Mouse (Mus musculus) frontal cortex, postnatal 25 days (tissue): Measurements from ENCODE around the gene Wfdc1.

Source experiments
- DNase-seq, 2 experiments: peaks; one replicate each; pipeline ENCODE4 v3.0.0; 2022; ENCODE audit warnings: low spot score in 2 of 2

Gene Wfdc1

DNA sequence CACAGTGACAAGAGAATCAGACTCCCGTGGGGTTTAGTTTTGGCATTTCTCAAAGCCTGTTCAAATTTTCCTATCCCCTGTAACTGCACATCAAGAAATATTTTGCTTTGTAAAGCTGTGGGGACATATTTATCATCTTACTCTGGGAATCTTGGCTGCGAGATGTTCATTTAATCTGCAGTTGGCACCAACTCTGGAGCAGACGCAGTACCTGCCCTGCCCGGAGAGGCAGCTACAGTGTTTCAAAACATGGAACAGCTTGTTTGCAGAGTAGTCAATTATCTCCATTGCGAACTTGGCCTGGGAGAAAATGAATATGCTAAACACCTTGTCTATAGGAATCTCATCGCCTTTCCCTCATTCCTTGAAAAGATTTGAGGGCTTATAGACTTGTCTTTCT lies 27.9 kb upstream of the Wfdc1 start:
- DNase-seq: no peak

DNA sequence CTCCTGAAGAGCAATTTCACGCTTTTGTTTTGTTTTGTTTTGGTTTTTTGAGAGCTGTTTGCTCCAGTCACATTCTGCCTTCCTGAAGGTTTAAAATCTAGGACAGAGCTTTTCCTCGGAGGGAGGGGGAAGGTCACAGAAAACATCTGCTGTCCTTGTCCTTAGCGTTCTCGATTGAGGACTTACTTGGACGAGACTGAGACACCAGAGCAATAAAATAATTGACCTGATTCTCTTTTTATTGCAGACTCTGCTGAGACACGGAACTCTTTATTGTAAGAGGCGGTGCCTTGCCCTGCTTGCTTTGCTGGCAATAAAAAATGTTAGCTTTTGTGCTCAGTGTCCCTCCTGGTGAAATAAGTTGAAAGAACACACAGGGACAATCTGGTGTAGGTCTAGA lies 26.4 kb upstream of the Wfdc1 start:
- DNase-seq: no peak

DNA sequence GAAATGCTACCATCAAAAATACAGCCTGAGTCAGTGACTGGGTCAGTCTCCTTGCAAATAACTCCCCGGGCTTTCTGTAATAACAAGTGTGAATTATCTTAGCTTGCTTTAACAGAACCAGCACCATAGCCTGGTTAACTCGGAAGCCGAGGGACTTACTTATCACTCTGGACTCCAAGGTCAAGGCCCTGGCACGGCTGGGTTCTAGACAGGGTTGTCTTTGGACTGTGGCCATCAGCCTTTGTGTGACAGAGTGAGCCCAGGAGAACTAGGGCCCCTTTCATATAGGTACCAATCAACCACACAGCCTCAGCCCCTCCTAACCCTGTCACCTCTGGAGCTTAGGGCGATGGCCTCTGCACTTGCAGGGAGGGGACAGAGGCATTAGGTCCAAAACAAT lies 25.1 kb upstream of the Wfdc1 start:
- DNase-seq: no peak

DNA sequence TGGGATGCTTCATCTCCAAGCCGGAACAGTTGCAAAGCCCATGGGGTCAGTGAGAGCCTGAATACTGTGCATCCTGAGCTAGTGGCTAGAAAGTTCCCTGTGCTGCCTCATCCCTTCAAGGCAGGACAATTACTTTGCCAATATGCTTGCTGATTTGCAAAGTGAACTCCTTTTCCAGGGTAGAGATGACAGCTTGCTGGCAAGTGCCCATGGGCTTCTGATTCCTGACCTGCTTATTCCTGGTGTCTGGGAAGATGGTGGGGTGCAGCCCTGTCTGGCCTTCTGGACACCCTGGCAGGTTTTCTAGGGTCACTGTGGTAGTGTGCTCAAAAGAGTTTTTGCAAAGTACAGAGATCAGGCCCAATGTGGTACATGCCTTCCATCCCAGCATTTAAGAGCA lies 23.2 kb upstream of the Wfdc1 start:
- DNase-seq: no peak

DNA sequence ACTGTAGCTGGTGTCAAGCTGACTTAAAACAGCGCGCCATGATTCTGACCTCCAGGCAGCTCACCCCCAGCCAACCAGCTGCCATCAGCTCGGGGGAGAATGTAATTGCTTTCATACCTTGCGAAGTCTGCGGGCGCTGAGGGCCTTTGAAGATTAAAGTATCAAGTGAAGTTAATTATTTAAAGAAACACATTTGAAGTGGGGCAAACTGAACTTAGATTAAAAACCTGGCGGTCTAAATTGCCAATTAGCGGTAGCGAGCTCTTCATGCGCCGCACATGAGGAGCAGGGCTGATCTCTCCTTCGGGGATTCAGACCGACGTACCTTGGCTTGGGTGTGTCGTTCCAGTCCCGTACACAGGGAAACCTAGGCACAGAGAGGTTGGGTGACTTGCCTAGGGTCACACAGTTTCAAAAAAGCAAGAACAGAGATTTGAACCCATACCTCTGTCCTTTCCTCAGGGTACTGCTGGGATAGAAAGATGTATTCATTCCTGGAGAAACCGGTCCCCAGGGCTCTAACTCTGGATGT lies 21.7 kb upstream of the Wfdc1 start:
- no peak for DNase-seq

DNA sequence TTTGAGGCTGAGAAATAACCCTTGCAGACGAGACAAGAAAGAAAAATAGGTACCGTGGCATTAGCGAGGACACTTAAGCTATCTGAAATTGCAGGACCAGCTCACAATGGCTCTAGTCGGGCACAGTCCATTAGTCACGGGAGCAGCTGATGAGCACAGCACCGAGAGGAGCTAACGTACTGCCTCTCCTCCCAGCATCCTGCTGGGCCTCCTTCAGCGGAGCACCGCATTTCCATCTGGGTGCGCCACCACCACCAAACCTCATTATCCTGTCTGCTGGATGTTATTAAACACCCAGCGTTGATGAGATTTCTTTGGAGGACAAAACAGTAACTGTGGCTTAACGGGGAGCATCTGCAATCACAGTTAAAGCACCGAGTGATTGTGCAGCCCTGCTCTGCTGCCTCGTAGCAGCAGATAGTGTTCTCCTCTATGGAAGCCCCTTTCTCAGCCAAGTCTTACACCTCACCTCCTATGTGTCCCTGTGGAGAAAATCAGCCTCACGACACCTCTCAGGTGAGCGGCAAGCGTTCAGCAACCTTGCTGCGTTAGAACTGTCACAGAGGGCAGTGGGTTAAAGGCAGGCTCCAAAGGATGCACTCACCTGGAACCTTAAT lies 21.1 kb upstream of the Wfdc1 start:
- no peak for DNase-seq

DNA sequence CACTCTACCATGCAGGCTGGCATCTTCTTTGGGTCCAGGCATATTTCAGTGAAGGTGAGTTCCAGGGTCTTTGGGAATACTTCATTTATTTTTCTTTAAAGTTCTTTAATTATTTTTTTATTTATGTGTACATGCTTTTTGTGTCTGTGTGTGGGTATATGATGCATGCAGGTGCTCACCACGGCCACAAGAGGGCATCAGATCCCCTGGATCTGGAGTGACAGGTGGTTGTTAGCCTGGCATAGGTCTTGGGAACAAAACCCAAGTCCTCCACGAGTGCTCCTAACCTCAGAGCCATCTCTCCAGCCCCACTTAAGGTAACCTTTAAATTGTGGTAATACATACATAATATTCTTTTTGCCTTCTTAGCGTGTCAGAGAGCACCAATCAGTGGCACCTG lies 20.0 kb upstream of the Wfdc1 start:
- DNase-seq: no peak

DNA sequence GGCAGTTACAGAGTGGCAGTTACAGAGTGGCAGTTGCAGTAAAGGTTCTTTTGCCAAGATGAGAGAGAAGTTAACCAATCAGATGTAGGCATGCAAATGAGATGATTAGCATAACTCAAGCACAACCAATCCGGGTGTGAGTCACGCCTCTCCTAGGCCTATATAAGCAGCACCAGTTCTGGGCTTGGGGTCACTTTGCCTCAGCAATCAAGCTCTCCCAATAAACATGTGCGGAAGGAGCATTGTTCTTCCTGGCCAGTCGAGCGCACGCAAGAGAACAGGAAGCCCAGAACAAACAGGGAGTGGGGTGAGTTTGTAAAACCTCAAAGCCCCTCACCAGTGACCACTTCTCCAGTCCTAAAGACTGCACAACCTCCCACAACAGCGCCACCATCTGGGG lies 19.3 kb upstream of the Wfdc1 start:
- no peak for DNase-seq

DNA sequence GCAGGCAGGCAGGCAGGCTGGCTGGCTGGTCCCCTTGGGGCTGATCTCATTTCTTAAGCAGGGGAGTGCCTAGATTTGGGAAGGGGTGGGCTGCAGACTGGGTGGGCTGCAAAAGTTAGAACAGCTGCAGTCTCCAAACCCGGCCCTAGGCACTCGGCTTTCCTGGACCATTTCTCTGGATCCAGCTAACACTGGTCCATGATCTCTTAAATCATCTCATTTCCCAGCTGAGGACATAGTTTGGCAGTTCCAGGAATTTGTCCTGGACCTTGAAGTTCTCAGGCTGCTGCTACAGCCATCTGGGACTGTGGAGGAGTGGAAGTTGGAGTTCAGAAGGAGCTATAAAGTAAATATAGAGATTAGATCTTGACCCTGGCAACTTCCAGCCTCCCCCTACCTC lies 14.8 kb upstream of the Wfdc1 start:
- no peak for DNase-seq

DNA sequence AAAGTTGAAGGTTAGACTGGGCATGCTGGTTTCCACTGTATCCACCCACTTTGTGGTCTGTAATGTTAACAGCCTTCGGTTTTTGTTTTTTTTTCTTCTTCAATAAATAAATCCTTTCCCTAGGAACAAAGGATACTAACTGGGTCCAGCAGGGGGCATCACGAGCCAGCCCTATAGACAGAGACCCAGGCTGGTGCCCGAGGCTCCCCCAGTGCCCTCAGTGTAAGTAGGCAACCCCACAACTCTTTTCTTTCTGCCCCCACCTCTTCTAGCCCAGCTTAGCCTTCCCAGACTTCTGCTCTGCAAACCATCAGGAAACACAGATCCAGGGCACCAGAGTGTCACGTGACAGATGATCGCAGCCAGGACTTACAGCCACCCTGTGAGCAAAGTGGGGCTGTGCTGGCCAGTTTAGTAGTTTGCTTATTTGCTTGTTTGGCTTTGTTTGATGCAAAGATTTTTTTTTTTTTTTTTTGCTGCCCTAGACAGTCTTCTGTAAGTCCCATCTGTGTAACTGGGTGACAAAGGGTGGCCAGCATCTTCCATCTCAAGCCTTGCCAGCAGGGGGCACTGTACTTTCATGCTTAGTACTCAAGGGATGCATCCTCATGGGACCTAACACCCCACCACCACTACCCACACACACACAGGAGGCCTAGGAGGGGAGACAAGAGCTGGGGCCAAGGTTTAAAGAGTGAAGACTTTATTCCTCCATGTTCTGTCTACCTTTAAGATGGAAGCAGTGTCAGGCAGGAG lies 9.3 kb upstream of the Wfdc1 start:
- DNase-seq: no peak

DNA sequence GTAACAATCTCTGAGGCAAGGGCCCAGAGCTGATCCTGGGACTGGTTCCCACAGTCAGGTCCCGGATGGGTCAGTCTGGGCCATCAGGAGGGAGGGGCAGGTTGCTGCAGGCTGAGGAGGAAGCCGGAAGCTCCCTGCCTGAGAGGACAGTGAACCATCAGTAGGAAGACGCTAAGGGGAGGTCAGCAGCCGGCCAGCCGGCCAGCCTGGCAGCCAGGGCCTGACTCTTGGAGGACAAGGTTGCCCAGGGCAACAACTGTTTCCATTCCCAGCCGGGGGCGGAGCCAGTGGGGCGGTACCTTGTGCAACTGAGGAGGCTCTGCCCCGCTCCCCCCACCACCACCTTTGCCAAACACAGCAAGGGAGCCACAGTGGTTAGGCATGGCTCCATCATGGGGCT lies 5.1 kb upstream of the Wfdc1 start:
- no peak for DNase-seq

DNA sequence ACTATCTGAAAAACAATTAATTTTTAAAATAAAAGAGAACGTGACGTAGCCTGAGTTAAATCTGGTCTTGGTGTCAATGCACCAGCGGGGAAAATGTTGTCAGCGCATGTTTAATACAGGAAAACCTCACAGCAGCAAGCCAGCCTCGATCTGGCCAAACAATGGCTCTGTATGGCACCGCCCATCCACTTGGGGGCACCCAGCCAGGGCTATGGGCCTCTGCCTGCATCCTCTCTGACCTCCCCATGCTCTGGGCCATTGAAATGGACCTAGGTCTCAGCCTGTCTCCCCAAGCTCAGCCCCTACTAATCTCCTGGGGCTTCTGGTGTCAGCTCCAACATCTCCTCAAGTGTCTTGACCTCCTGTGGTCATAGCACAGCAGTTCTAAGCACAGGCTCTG lies 4.3 kb upstream of the Wfdc1 start:
- DNase-seq: no peak

DNA sequence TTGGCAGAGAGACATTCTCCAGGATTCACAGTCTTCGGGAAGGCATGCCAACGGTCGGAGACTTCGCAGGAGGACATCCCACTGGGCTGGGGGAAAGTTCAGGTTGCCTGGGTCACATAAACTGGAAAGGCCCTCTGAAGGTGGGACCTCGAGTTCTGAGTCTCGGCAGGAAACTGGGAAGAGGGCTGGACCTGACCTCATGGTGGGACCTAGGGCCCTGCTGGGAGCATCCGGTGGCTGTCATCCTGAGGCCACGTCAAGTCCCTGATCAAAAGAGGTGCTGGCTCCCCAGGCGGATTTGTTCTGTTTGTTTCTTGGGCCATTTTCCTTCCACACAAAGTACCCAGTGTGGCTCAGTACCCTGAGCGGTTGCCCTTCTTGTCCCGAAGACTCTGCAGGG lies 2.7 kb upstream of the Wfdc1 start:
- DNase-seq: no peak

DNA sequence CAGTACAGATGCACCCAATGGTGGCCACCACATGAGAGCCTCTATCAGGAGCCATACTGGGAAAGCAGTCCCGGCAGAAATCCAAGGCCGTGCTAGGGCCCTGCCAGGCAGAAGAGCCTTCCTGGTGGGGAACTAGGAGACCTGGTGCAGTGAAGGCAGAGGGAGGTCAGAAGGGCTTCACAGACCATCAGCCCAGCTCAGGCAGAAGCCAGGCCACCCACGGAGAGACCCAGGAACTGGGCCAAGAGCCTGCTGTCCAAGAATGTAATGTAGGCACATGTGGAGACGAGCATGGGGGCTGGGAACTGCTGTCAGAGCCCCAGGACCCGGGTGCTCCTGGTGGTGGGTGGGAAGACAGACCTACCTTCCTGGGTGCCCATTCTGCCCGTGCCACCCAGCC lies 895 bp upstream of the Wfdc1 start:
- no peak for DNase-seq

DNA sequence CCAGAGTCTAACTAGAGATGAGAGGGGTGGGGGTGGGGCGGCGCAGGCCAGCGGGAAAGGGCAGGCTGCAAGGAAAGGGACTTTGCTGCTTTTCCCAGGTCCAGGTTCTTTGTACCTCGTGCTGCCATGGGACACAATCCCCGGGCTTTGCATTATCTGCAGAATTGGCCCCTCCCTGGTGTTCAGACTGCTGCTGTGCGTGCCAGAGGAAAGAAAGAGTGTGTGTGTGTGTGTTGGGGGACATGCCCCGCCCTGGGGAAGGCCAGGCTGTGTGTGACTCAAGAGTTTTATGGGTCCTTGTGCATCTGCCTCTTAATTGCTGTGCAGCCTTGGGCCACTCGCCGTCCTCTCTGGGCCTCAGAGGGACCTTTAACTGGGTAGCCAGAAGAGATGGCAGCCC lies 2.3 kb downstream of the Wfdc1 start:
- DNase-seq: no peak

DNA sequence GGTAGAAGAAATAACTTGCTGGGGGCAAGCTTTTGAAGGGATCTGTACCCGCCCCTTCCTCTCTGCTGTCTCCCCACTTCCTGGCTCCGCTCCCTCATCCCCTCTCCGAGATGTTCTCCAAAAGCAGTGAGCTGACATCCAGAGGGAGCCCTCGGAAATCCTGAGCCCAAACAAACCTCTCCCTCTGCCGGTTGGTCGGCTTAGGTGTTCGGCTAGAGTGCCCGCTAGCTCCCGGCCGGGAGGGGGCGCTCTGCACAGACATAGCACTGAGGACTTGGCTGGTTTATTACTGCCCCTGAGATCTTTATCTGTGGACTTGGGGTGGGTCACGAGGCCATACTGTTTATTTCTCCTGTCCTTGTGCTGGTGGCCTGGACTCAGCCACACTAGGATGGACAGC lies 3.1 kb downstream of the Wfdc1 start:
- DNase-seq: no peak

DNA sequence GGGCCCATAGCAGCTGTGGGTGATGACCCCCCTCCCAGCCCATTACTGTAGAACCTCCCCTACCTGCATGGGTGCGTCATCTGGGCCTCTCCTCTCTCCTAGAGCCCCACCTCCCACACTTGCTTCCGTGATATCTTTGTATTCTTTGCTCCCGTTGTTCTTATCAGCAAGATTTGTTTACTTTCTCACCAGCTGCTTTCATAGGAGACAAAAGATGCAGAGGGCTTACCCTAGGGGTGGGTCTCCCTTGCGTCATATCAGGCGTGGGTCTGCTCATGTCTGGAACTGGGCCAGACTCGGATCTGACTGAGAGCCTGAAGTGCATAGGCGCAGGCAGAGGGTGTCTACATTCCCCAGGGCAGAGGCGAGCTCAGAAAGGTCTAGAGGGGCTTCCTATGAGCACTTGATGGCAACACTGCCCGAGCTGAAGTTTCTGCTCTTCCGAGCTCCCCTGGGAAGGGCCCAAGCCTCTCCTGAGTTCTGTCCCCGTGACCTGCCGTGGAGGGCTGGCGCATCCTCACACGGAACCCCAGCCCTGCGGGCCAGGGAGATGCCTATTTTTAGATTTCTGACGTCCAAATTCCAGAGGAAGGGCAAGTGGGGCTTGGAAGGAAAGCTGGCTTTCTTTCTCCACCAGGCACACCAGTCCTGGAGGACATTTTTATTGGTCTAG lies 4.4 kb downstream of the Wfdc1 start:
- no peak for DNase-seq

DNA sequence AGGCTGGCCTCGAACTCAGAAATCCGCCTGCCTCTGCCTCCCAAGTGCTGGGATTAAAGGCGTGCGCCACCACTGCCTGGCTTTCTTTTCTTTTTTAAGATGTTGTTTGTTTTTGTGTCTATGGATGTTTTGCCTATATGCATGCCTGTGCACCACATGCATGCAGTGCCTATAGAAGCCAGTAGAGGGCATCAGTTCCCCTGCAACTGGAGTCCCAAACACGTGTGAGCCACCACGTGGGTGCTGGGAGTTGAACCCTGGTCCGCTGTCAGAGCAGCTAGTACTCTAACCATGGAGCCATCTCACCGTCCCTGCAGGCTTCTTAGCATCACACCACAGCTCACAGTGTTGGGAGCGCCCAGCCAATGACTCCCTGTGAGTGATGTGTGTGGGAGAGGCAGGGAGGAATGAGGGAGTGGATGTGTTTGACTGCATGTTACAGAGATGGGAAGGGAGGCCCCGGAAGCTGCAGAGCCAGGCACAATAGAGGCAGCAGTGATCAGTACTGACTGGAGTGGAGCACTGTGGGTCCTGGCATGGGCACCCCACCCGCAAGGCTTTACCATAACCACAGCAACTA lies 7.9 kb downstream of the Wfdc1 start:
- no peak for DNase-seq

DNA sequence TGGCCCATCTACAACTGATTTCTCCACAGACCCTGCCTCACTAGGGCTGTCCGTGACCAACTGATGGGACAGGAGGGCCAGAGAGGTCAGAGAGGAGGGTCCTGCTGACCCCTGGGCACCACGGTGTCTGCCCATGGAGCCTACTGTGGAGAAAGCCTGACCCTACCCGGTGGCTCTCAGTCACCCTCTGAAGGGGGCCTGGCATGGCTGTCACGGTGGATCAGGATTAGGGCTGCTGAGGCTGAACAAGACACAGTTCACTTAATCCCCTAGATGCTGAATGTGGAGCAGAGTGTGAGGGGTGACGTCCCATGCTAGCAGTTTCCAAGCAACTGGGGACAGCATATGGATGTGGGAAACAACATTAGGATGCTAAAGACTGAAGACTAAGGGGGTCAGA lies 9.3 kb downstream of the Wfdc1 start:
- DNase-seq: no peak

DNA sequence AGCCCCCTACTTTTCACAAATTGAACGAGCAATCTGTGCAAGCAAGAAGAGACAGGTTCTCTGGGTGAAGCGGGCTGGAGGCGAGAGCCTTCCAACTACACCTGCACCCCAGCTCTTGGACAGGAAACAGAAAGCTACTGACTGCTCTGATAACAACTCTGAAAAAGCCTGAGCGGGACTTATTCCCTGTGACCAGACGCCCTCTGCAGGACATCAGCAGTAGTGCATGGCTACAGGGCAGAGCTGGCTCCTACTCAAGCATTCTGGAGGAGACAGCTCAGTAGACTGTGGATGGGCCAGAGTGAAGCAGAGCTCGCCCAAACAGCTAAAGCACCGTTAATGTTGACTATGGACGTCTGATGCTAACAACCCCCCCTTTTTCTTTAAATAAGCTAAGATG lies 10.2 kb downstream of the Wfdc1 start:
- DNase-seq: peak; percentile 92 to 96

DNA sequence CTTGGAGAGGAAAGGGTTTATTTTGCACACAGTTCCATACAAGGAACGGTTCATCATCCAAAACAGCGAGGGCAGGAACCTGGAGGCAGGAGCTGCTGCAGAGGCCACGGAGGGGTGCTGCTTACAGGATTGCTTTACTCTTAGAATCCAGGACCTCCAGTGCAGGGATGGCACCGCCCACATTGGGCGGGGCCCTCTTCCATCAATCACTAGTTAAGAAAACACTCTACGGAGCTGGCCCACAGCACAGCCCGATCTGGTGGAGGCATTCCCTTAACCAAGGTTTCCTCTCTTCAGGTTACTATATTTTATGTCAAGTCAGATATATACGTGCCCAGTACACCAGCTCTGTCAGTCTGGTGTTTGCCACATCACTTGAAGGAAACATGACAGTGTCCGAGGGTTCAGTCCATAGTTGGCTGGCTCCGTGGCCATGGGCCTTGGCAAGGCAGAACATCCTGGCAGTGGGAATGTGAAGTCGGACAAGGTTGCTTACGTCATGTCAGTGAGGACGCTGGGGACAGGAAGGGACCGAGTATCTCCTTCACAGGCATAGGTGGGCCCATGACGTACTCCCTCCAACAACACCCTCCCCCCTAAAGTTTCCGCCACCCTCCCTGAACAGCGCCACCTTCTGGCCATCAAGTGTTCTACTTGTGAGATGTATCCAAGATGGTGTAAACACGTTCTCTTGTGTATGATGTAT lies 12.1 kb downstream of the Wfdc1 start:
- no peak for DNase-seq

DNA sequence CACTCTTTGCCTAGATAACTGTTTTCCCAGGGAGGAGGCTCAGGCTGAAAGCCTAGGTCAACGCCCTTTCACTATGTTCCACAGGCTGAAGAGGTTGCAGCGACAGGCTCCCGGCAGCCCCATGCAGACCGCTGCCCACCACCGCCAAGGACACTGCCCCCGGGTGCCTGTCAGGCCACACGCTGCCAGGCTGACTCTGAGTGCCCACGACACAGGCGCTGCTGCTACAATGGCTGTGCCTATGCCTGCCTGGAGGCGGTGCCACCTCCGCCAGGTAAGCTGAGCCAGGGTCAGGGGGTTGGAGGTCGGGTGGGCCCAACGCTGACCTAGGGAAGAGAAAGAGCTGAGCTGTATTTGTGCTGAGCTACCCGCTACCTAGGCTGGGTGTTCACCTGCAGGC lies 13.0 kb downstream of the Wfdc1 start:
- no peak for DNase-seq
